Mouse (Mus musculus) lung, postnatal 0 days (tissue): Measurements from ENCODE around the gene Gal.

ENCODE experiments used
- CTCF ChIP-seq: IDR thresholded peaks from 2 replicates; pipeline ENCODE4 v1.5.1; 2016; ENCODE audit warnings: antibody characterized with exemption, mild to moderate bottlenecking
- EP300 ChIP-seq: IDR thresholded peaks from 2 replicates; pipeline ENCODE4 v1.6.1; 2016; ENCODE audit warnings: antibody characterized with exemption, mild to moderate bottlenecking, control low read depth

DNA sequence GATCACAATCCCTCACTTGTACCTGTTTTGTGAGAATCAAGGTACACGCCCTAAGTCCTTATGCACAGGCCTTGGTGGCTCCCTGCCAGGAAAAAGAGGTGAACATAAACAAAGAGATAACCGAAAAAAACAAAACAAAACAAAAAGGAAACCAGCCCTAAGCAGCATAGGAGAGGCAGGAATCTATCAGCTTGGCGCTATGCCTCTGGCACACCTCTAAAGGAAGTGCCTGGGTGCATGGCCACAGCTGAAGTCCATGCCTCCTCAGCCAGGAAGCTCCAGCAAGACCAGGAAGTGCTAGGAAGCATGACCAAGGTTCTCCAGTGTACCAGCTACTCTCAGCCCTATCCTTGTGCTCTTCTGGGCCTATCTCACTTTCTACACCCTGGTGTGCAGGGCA is 34.9 kb upstream of the Gal start:
- TF ChIP-seq CTCF (no peak), EP300 (no peak)
